Comparison of ENCODE assay signal across 23 mouse cellular contexts in the genomic region with DNA sequence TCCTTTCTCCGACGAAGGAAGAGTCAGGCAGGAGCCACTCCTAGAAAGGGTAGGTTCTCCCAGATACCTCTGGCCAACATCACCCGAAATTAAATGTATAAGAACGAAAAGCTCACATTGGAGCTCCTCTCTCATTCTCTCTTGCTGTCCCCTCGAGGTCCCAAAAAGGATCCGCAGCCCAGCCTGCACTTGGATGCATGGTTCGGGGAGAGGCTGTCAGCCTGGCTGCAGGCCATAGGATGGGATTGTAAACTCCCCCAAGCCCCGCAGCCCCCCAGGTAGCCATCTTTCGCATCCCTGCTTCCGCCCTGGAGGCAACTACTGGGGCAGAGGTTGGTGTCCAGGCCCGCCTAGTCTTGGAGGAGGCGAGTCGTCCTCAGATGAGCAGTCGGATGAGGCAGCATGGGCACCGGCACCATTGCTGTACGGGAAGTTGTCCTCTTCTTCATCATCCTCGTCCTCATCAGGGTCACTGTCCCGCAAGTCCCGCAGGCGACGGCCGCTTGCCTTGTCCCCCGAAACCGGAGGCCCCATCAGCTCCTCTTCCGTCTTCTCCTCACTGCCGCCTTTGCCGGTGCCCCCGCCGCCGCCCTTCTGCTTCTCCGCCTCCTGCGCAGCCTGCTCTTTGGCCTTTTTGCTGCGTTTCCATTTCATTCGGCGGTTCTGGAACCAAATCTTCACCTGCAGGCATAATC. TPM values are rescaled to one million over a fixed set of nuclear protein-coding genes. Genes with fewer than 3 reads are reported as not detected.
A peak's percentile ranks its signal among the peaks of the same experiment; 100 is the strongest.
DNase-seq lines count a peak whose midpoint lies in the region; ATAC-seq and TF ChIP-seq lines count a peak whose summit lies in the region.
"Had no signal": no experiment of that assay in that cellular context is flagged by ENCODE, and none has a peak within 500 bp of the region (broad histone marks: within the 10 kb centered on the region; RNA-seq: fewer than 3 reads in every experiment).

No protein-coding gene starts in this region.

- TF ChIP-seq CTCF in testis, adult 2 months (IDR thresholded peaks at IDR 0.05; ENCODE audit: control insufficient read depth, insufficient read depth, insufficient replicate concordance, low read depth, low read length), result no peak
- TF ChIP-seq CTCF in stomach, postnatal 0 days (IDR thresholded peaks at IDR 0.05; ENCODE audit: low read depth), result no peak

- ATAC-seq in heart, embryonic 11.5 days (replicated peaks; ENCODE audit: insufficient number of reproducible peaks, low FRiP score, low TSS enrichment), result no peak
- no peak for ATAC-seq in limb, embryonic 13.5 days (ENCODE audit: low FRiP score, low read depth)
- ATAC-seq in stomach, postnatal 0 days (ENCODE audit: low FRiP score, low TSS enrichment), result no peak

- no peak overlapping the region for H3K4me2 ChIP-seq in heart, embryonic 11.5 days
- peak overlapping the region; percentile 25; the same call in 1 of the 2 replicates for H3K4me2 ChIP-seq in limb, embryonic 13.5 days (replicated peaks)
- H3K4me2 ChIP-seq in stomach, postnatal 0 days (replicated peaks; ENCODE audit: low read depth), result peak overlapping the region; percentile 39
- H3K4me2 ChIP-seq: hindbrain, embryonic 13.5 days had no signal

- DNase-seq in heart, embryonic 10.5 days (ENCODE audit: low spot score), result no peak
- no peak for DNase-seq in testis, postnatal 14 days (ENCODE audit: low spot score)
- no peak for DNase-seq in stomach, postnatal 0 days (ENCODE audit: low spot score)
- DNase-seq in adrenal gland, adult 8-10 months, result no peak
- no peak for DNase-seq in layer of hippocampus, postnatal 25 days (ENCODE audit: extremely low spot score in 1 of 2, low spot score in 1 of 2)
- DNase-seq: adrenal gland, postnatal 10 days; cerebellum, adult 18-20 months; gastrocnemius, postnatal 36 days; kidney, adult 18-20 months; kidney, postnatal 14 days; layer of hippocampus, adult 9-11 months; lung, adult 2 months; right cerebral cortex, postnatal 4 days; thymus, postnatal 36 days had no signal

- no peak overlapping the region for H3K9ac ChIP-seq in heart, embryonic 11.5 days (ENCODE audit: low read depth, low read length)
- H3K9ac ChIP-seq in limb, embryonic 13.5 days, result no peak overlapping the region
- H3K9ac ChIP-seq in stomach, postnatal 0 days (ENCODE audit: low read length), result no peak overlapping the region
- H3K9ac ChIP-seq: hindbrain, embryonic 13.5 days had no signal

- no peaks in the 10 kb centered on the region for H3K9me3 ChIP-seq in heart, embryonic 10.5 days
- H3K9me3 ChIP-seq in heart, embryonic 11.5 days (replicated peaks; ENCODE audit: control insufficient read depth, low read length), result no peaks in the 10 kb centered on the region
- no peaks in the 10 kb centered on the region for H3K9me3 ChIP-seq in limb, embryonic 13.5 days
- no peaks in the 10 kb centered on the region for H3K9me3 ChIP-seq in stomach, postnatal 0 days (ENCODE audit: control insufficient read depth, low read length)
- H3K9me3 ChIP-seq: hindbrain, embryonic 13.5 days had no signal

- H3K4me1 ChIP-seq in heart, embryonic 10.5 days, result peaks cover 26% of the 10 kb centered on the region
- H3K4me1 ChIP-seq in heart, embryonic 11.5 days (ENCODE audit: control insufficient read depth, insufficient read depth, low read length), result peaks cover 7% of the 10 kb centered on the region
- peaks cover 11% of the 10 kb centered on the region for H3K4me1 ChIP-seq in testis, adult 2 months (ENCODE audit: control insufficient read depth, insufficient read depth, low read length)
- peaks cover 33% of the 10 kb centered on the region for H3K4me1 ChIP-seq in limb, embryonic 13.5 days
- H3K4me1 ChIP-seq in stomach, postnatal 0 days (replicated peaks; ENCODE audit: control insufficient read depth, insufficient read depth), result no peaks in the 10 kb centered on the region

- TF ChIP-seq POLR2A in testis, adult 2 months (IDR thresholded peaks at IDR 0.05; ENCODE audit: control insufficient read depth, low read depth, low read length), result no peak

- WGBS in heart, embryonic 10.5 days, result 2% methylated on average over 35 of the region's 35 CpGs
- WGBS in heart, embryonic 11.5 days (ENCODE audit: insufficient replicate concordance), result 3% methylated on average over 35 of the region's 35 CpGs
- WGBS in limb, embryonic 13.5 days, result 2% methylated on average over 35 of the region's 35 CpGs
- 15% methylated on average over 35 of the region's 35 CpGs for WGBS in stomach, postnatal 0 days

- no peak for TF ChIP-seq EP300 in stomach, postnatal 0 days (optimal IDR thresholded peaks at IDR 0.05)

- no peaks in the 10 kb centered on the region for H3K36me3 ChIP-seq in heart, embryonic 10.5 days
- no peaks in the 10 kb centered on the region for H3K36me3 ChIP-seq in heart, embryonic 11.5 days (ENCODE audit: control insufficient read depth, insufficient read depth, low read length)
- no peaks in the 10 kb centered on the region for H3K36me3 ChIP-seq in testis, adult 2 months (ENCODE audit: control insufficient read depth, insufficient read depth, low read length)
- H3K36me3 ChIP-seq in limb, embryonic 13.5 days, result no peaks in the 10 kb centered on the region
- no peaks in the 10 kb centered on the region for H3K36me3 ChIP-seq in stomach, postnatal 0 days (ENCODE audit: control insufficient read depth, insufficient read depth, low read length)
- H3K36me3 ChIP-seq: hindbrain, embryonic 13.5 days had no signal

- H3K4me3 ChIP-seq in heart, embryonic 10.5 days, result peak overlapping the region; percentile 27; the same call in 1 of the 2 replicates
- no peak overlapping the region for H3K4me3 ChIP-seq in heart, embryonic 11.5 days (ENCODE audit: low read depth, low read length)
- peak overlapping the region; percentile 34; the same call in 1 of the 2 replicates for H3K4me3 ChIP-seq in testis, adult 2 months (ENCODE audit: control insufficient read depth, low read depth, low read length)
- peak overlapping the region; percentile 9 for H3K4me3 ChIP-seq in limb, embryonic 13.5 days
- peak overlapping the region; percentile 18; the same call in 1 of the 2 replicates for H3K4me3 ChIP-seq in stomach, postnatal 0 days (ENCODE audit: low read depth, low read length)
- H3K4me3 ChIP-seq: hindbrain, embryonic 13.5 days; myocyte had no signal

- peaks cover 100% of the 10 kb centered on the region for H3K27me3 ChIP-seq in heart, embryonic 10.5 days (ENCODE audit: insufficient read depth, poor library complexity, severe bottlenecking)
- H3K27me3 ChIP-seq in heart, embryonic 11.5 days (ENCODE audit: control insufficient read depth, insufficient read depth, low read length), result peaks cover 99% of the 10 kb centered on the region
- peaks cover 4% of the 10 kb centered on the region for H3K27me3 ChIP-seq in testis, adult 2 months (ENCODE audit: control insufficient read depth, insufficient read depth, low read length)
- peaks cover 100% of the 10 kb centered on the region for H3K27me3 ChIP-seq in limb, embryonic 13.5 days
- peaks cover 11% of the 10 kb centered on the region; the same call in 1 of the 2 replicates for H3K27me3 ChIP-seq in stomach, postnatal 0 days (ENCODE audit: control insufficient read depth, insufficient read depth, low read length)

- H3K27ac ChIP-seq in heart, embryonic 10.5 days, result no peak overlapping the region
- H3K27ac ChIP-seq in heart, embryonic 11.5 days (ENCODE audit: low read depth, low read length), result no peak overlapping the region
- no peak overlapping the region for H3K27ac ChIP-seq in testis, adult 2 months (ENCODE audit: control insufficient read depth, insufficient read depth, low read depth, low read length)
- no peak overlapping the region for H3K27ac ChIP-seq in limb, embryonic 13.5 days
- no peak overlapping the region for H3K27ac ChIP-seq in stomach, postnatal 0 days (replicated peaks)
- H3K27ac ChIP-seq: hindbrain, embryonic 13.5 days had no signal

RNA-seq across cellular contexts. Expression of gene Mnx1, which starts 4.6 kb away (rescaled TPM):
- 0.06 TPM in 1 of 2 replicates, not detected in the other for polyA plus RNA-seq in heart, embryonic 10.5 days (2016; fragmentation: Nextera tagmentation; extraction: Ambion mirVana)
- not detected in 2 replicates for polyA plus RNA-seq in heart, embryonic 11.5 days (2014; fragmentation: Nextera tagmentation; extraction: Ambion mirVana)
- 0.47 and 0.57 TPM in 2 replicates for polyA plus RNA-seq in testis, adult 2 months (2012; rRNA removed)
- polyA plus RNA-seq in limb, embryonic 13.5 days (2015; fragmentation: Nextera tagmentation; extraction: Ambion mirVana), result 0.08 and 0.18 TPM in 2 replicates
- polyA plus RNA-seq in stomach, postnatal 0 days (2015; fragmentation: Nextera tagmentation; extraction: Ambion mirVana), result 0.64 and 0.67 TPM in 2 replicates
- total RNA-seq in adrenal gland, adult 8-10 months (2022), result not detected
- total RNA-seq in layer of hippocampus, postnatal 25 days (2021), result not detected
- total RNA-seq: adrenal gland, postnatal 10 days; gastrocnemius, postnatal 36 days; left cerebral cortex, postnatal 10 days; liver, adult 2 months had no signal
- polyA plus RNA-seq: cortical plate, adult 2 months; heart, embryonic 14.5 days; liver, adult 2 months; lung, adult 2 months; myocyte had no signal

RNA-seq across cellular contexts. Expression of gene Nom1, which starts 39.2 kb away (rescaled TPM):
- 25.3 and 29.5 TPM in 2 replicates for polyA plus RNA-seq in heart, embryonic 10.5 days (2016; fragmentation: Nextera tagmentation; extraction: Ambion mirVana)
- polyA plus RNA-seq in heart, embryonic 11.5 days (2014; fragmentation: Nextera tagmentation; extraction: Ambion mirVana), result 14.9 and 18.1 TPM in 2 replicates
- polyA plus RNA-seq in testis, adult 2 months (2012; rRNA removed), result 7.7 and 8.5 TPM in 2 replicates
- 27.0 and 30.4 TPM in 2 replicates for polyA plus RNA-seq in limb, embryonic 13.5 days (2015; fragmentation: Nextera tagmentation; extraction: Ambion mirVana)
- 16.4 and 16.5 TPM in 2 replicates for polyA plus RNA-seq in stomach, postnatal 0 days (2015; fragmentation: Nextera tagmentation; extraction: Ambion mirVana)
- 10 to 100 TPM; 36.1 to 44.6 (median 39.2) TPM for total RNA-seq in adrenal gland, adult 8-10 months (2022)
- total RNA-seq in layer of hippocampus, postnatal 25 days (2021), result 10 to 100 TPM; 19.9 to 28.3 TPM
